Mouse (Mus musculus) adrenal gland (tissue): Measurements from ENCODE around the gene Aldh16a1.
"Not testable (repeated sequence)": the region's sequence is repeated elsewhere in the genome, so short reads cannot be mapped to it uniquely, and the experiment has no call there.

Experiments used
- intact Hi-C: fragments of 180-260 bp; cut with DNase I; formaldehyde crosslinking; loops from one replicate; pipeline ENCODE4 v1.15.1; 2025

Aldh16a1 gene

GRCm38 (mm10) chr7:45160316-45160800 lies 6.0 kb upstream of the Aldh16a1 start:
- intact Hi-C loops = no loop called here

- intact Hi-C loops = no loop called here
Observed at GRCm38 (mm10) chr7:45158991-45159390, 4.6 kb upstream of the Aldh16a1 start.

DNA sequence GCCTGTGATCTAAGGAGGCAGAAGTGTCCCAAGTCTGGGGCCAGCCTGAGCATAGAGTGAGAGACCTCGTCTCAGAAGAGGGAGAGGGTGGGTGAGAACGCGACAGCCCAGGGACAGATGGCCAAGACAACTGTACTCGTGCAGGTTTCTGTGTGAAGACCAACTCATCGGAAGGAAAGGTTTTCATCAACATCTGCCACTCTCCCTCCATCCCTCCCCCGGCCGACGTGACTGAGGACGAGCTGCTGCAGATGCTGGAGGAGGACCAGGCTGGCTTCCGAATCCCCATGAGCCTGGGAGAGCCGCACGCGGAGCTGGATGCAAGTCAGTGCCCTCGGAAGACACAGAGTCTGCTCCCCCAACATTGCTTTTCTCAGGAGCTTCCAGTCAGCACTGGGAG lies 3.1 kb upstream of the Aldh16a1 start:
- intact Hi-C loops = no loop called here

DNA sequence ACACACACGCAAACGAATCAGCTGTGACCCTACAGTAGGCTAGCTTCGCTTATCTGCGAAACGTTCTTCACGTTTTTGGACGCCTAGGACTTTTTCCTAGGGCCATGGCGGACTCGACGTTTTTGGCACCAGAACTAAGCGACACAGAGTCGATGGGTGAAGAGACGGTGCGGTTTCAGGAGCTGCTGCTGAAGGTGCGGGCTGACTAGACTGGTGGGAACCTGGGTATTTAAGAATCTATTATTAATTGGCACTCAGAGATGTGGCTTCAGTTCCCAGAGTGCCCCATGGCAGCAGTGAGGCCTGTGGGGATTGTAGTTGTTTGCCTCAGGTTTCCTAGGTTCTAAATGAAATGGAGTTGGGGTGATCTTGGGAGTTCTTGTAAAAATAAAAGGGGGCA lies 1.8 kb upstream of the Aldh16a1 start:
- intact Hi-C loops = no loop called here

DNA sequence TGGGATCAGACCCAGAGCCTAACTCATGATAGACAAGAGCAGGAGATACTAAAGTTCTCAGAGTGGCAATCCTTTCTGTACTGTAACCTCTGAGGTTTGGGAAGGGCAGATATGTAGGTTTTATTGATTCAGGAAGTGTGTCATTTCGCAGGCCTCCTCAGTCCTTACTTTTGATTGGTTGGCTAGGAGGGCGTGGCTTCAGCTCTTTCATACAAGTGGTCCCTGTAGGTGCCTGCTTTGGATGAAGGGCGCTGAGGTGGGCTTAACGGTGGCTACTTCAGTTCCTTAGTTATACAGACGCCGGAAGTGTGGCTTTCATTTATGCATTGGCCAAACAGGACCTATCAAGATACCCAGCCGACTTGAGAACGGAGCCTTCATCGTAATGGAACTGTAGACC lies 1.2 kb upstream of the Aldh16a1 start:
- intact Hi-C loops = no loop called here

GRCm38 (mm10) chr7:45154993-45155514 lies 670 bp upstream of the Aldh16a1 start:
- intact Hi-C loops = no loop called here

DNA sequence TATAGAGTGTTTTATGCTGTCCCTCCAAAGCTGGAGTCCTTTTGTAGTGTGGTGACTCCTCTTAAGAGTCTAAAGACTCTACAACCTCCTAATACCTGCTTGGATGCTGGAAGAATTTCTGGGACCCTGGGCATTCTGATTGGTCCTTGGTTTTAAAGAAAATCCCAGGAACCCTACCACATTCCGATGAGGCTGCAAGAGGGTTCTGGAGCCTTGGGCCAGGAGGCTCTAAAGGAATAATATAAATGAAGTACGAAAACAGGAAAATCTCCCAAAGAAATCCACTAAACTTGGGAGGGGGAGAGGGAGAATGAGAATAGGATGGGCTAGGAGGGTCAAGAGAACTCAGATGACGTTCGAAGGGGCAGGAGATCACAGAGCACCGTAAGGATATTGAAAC lies 798 bp downstream of the Aldh16a1 start:
- intact Hi-C loops = no loop called here

GRCm38 (mm10) chr7:45153052-45153451 lies 1.3 kb downstream of the Aldh16a1 start:
- intact Hi-C loops = not testable (repeated sequence)

DNA sequence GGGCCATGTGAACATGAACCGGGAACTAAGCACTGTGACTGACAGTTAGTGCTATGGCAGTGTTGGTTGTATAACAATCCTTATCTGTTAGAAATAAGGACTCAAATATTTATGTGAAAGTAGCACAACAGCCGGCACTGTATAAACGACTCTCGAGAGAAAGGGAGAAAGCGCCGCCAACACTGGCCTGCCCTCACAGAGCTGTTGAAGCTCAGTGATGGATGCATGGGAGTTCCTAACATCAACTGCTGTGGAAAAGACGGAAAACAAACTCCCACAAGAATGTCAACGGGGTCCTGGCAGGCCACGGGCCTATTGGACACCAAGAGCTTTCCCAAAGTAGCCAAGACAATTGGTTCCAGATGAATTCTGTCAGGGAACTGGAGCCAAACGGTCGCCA lies 3.1 kb downstream of the Aldh16a1 start:
- intact Hi-C loops = no loop called here

- intact Hi-C loops = no loop called here
Observed at GRCm38 (mm10) chr7:45150321-45150720, 4.1 kb downstream of the Aldh16a1 start.

DNA sequence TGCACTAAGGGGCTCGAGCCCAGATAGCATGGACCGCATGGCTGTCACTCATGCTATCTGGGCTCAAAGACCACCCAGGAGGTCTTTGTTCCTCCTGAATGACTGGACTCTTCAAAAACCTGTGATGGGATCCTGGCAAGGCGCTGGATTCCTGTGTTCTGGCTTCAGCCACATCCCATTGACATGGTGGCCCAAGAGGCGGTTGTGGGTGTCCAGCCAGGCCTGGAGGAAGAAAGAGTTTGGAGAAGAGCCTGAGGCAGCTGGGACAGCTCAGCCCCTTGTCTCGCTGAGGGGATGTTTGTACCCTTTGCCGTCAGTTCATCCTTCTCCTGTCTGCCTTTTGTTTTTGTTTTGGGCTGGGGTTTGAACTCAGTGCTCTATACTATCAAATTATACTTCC lies 4.8 kb downstream of the Aldh16a1 start:
- intact Hi-C loops = no loop called here

DNA sequence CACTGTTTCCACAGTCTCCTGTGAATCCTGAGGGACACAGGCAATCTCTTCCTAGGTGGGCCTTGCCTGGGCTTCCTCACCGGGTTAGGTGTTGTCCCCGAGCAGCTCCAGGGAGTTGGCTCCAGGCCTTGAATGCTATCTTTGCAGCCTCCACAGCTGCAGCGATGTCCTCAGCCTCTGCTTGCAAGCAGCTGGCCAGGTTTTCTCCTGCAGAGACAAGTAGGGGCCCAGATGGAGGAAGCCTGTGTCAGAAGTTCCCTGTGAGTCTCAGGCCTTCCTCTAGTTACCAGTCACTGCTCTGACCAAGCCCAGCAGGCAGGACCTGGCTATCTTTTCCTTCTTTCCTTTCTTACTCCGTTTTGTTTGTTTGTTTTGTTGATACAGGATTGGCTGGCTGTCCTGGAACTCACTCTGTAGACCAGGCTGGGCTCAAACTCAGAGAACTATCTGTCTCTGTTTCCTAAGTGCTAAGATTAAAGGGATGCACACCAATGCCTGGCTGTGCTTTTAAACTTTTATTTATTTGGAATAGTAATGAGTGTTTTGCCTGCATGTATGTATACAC lies 5.8 kb downstream of the Aldh16a1 start:
- intact Hi-C loops = no loop called here

DNA sequence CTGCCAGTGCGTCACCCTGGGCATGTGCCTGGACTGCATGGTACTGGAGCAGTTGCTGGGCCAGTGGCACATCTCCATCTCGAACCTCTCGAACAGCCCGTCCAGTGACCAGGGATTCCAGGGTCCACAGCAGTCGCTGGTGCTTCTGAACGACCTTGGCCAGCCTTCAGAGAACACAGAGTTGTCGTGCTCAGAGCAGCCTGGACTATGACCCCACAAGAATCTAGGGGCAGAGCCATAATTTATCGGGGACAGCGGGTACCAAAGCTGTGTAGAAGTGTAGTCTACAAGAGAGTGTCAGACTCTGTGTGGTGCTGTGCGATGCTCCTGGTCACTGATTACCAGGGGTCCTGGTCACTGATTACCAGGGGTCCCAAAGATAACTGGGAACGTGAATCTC lies 6.5 kb downstream of the Aldh16a1 start:
- intact Hi-C loops = no loop called here

DNA sequence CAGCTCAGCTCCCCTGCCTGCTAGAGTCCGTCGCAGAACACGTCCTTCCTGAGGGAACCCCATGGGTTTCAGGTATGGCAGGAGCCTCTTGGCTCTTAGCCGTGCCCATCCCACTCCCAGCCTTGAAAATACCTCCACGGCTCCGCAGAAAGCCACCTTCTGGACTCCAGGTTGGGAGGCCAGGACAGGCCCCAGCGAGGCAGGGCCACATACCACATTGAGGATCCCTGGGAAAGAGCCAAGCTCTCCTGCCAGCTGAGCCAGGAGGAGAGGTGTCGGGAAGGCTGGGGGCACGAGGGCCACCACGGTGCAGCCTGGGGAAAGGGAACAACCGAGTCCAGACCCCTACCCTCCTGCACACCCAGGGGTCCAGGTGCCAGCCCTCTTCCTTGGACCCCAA lies 7.1 kb downstream of the Aldh16a1 start:
- intact Hi-C loops = no loop called here

DNA sequence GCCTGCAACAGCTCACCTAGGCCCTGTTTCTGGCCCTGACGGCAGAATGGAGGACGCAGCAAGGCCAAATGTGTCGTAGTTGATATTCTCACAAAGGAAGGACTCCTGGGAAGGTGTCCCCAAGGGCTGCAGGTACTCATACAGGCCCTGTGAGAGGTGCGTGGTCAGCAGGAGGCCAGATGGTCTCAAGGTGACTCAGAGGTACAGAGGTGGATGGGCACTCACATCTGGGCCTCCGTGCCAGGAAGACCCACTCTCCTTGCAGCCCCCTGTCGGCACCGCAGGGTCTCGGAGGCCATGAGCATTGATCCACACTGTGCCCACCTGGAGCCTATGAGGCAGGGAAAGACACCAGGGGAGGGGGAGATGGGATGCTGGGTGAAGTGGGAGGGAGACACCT lies 8.9 kb downstream of the Aldh16a1 start:
- intact Hi-C loops = no loop called here

DNA sequence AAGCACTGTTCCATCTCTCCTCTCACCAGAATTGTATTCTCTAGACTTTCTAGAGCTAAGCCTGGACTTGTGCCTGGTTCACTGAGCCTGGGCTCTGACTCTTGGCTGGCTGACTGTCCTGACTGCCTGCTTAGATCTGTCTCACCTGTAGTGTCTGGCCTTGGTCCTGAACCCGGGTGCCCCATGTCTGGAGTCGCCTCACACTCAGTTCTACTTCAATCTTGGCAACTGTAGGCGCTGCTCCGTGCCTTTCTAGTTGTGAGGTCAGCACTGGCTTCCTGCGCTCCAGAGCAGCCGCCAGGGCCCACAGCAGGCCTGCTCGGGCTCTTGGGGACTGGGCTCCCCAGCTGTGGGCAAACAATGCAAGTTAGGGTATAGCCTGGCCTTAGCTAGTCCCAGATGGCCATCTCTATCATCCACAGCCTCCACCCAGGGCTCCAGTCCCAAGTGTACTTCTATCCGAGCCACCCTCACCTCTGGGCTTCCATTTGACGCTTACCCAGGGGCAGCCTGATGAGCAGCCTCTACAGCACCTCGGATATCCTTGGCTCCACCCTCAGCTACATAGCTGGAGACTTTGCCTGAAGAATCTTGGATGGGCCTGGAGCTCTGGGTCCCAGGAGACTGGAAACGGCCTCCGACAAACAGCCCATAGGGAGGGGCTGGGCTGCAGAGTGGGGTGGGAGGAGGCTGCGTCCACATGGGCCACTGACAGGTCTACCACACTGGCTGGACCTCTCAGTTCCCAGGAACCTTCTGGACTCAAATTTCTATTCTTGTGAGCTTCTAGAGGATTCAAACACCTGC lies 9.8 kb downstream of the Aldh16a1 start:
- intact Hi-C loops = no loop called here

DNA sequence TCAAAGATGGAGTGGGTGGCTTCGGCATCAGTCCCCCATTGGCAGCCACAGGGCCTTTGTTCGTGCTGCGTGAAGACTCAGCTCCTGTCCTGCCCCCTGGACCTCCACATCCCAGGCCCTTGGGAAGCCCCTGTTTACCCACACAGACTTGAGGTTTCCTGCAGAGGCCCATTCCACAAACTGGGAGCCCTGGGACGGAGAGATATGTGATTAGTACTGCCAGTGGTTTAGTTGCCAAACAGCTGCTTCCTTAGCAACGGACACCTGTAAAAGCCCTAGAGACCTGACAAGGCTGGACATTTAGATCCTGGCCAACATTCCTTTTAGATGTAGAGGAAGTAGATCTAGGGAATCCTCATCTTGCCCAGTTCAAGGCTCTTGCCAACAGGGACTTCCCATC lies 12.5 kb downstream of the Aldh16a1 start:
- intact Hi-C loops = no loop called here

- intact Hi-C loops = no loop called here
Observed at GRCm38 (mm10) chr7:45141319-45141718, 13.1 kb downstream of the Aldh16a1 start.

GRCm38 (mm10) chr7:45139904-45140723 lies 14.3 kb downstream of the Aldh16a1 start:
- intact Hi-C loops = no loop called here

GRCm38 (mm10) chr7:45138403-45138802 lies 16.0 kb downstream of the Aldh16a1 start:
- intact Hi-C loops = no loop called here

DNA sequence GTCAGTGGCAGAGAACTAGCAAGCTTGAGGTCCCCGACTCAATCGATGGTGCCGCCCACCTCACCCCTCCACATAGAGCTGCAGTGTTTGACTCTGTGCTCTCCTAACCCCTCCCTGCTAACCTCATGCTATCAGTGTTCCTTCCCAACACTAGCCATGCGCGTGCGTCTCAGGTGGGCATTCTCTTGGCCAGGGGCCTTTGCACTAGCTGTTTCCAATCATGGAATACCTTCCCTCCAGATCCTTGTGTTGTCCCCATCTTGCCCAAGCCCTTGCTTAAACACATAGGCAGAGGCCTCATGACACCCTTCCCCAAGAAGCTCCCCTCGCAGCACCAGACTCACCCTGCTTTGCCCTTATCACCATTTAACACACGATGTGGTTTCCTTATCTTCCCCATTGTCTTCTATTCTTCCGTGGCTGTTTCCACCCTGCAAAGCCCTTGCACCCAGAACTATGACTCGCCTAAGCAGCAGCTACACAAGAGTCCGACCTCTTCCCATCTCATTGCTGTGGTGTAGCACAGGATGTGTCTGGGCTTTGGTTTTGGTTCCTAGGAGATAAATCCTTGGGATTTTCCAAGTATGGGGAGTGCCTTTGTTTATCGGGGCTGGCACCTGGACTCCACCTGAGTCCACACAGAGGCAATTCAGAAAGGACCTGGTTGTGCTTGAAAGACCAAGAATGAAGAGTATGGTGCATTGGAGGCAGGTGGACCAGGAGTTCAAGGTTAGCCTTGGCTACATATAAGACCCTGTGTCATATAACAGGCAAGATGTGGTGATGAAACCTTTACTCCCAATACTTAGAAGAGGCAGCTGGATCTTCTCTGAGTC lies 17.0 kb downstream of the Aldh16a1 start:
- intact Hi-C loops = no loop called here
